Mouse (Mus musculus) heart, adult 2 months (tissue): ENCODE measurements around the gene Arhgap23.

Experiments
- CTCF ChIP-seq: fragments of 200-600 bp; IDR thresholded peaks from 2 replicates; pipeline ENCODE4 v1.8.1; 2022; ENCODE audit warnings: antibody characterized with exemption, mild to moderate bottlenecking, moderate library complexity
- EP300 ChIP-seq: fragments of 200-500 bp; IDR thresholded peaks from 2 replicates; pipeline ENCODE4 v1.6.1; 2011; ENCODE audit warnings: low read depth, low read length, control low read depth; ENCODE audit not compliant: insufficient read depth

GRCm38 (mm10) chr11:97492836-97493235, 77.5 kb downstream of the Arhgap23 start:
- TF ChIP-seq CTCF (no peak), EP300 (no peak)
